Mouse (Mus musculus) liver, embryonic 12.5 days (tissue): ENCODE data around the gene Apon. TPM values are rescaled to one million over a fixed set of nuclear protein-coding genes. Genes with fewer than 3 reads are reported as not detected.
"Not testable (repeated sequence)": the region's sequence is repeated elsewhere in the genome, so short reads cannot be mapped to it uniquely, and the experiment has no call there.

Source experiments
- ATAC-seq: fragments of 200-750 bp; cut with Nextera tagmentation; 2 replicates; pipeline ENCODE4 v1.8.0; 2017; ENCODE audit warnings: moderate number of reproducible peaks, mild to moderate bottlenecking, moderate library complexity
- H3K27ac ChIP-seq: fragments of 300-500 bp; sonication (generic); 2 replicates; pipeline ENCODE4 v1.5.1; 2016; ENCODE audit warnings: mild to moderate bottlenecking
- H3K27me3 ChIP-seq: fragments of 300-500 bp; sonication (generic); replicated peaks from 2 replicates; pipeline ENCODE4 v1.6.1; 2016; ENCODE audit warnings: mild to moderate bottlenecking, moderate library complexity
- H3K36me3 ChIP-seq: fragments of 300-500 bp; sonication (generic); 2 replicates; pipeline ENCODE4 v1.6.1; 2016; ENCODE audit warnings: mild to moderate bottlenecking, moderate library complexity
- H3K4me1 ChIP-seq: fragments of 300-500 bp; sonication (generic); 2 replicates; pipeline ENCODE4 v1.6.1; 2016
- H3K4me2 ChIP-seq: fragments of 300-500 bp; sonication (generic); 2 replicates; pipeline ENCODE4 v1.6.1; 2016; ENCODE audit warnings: mild to moderate bottlenecking, moderate library complexity
- H3K4me3 ChIP-seq: fragments of 300-500 bp; sonication (generic); 2 replicates; pipeline ENCODE4 v1.5.1; 2016; ENCODE audit warnings: mild to moderate bottlenecking, moderate library complexity
- H3K9ac ChIP-seq: fragments of 300-500 bp; sonication (generic); 2 replicates; pipeline ENCODE4 v1.6.1; 2016; ENCODE audit warnings: mild to moderate bottlenecking, moderate library complexity
- H3K9me3 ChIP-seq: fragments of 300-500 bp; sonication (generic); replicated peaks from 2 replicates; pipeline ENCODE4 v1.6.1; 2016; ENCODE audit warnings: mild to moderate bottlenecking, moderate library complexity
- WGBS: fragments of 180-500 bp; shearing (Covaris S2); methylation state at CpG from one replicate; pipeline ENCODE4 v1.1.7; 2016; ENCODE audit not compliant: insufficient replicate concordance; 5-methylcytosine and 5-hydroxymethylcytosine counted together
- polyA plus RNA-seq: library from polyadenylated mRNA; unstranded; fragments of >200 nt; fragmentation: Nextera tagmentation; extraction: Ambion mirVana; gene quantifications from 2 replicates; pipeline ENCODE4 v1.2.1, GENCODE M21; 2016

Gene Apon
- polyA plus RNA-seq, 1 experiment from 2014 or later = 0.51 TPM

DNA sequence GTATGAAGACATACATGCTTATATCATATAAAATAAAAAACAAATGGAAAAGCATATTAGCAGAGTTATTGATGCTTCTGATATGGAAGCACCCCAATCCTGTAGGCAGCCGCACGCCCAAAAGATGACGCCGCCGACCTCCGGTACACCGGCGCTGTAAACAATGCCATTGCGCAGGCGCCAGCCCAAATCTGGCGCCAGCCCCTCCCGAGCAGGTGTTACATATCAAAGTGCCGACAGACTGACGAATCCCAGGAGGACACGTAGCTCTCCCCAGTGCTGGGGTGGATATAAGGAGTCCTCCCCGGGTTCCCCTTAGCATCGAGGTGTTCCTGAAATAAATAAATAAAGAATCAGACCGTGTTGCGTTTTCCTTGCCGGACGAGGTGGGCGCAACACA, 8.4 kb downstream of the Apon start:
- no peak overlapping the region for H3K9ac ChIP-seq
- H3K9me3 ChIP-seq = no peaks in the 10 kb centered on the region
- H3K36me3 ChIP-seq = no peaks in the 10 kb centered on the region
- H3K4me2 ChIP-seq = no peak overlapping the region
- no peak overlapping the region for H3K4me3 ChIP-seq
- H3K27ac ChIP-seq = no peak overlapping the region
- H3K27me3 ChIP-seq = no peaks in the 10 kb centered on the region
- peaks cover 9% of the 10 kb centered on the region; the same call in 1 of the 2 replicates for H3K4me1 ChIP-seq
- WGBS = 76% methylated on average over 22 of the region's 22 CpGs
- ATAC-seq = no peak

DNA sequence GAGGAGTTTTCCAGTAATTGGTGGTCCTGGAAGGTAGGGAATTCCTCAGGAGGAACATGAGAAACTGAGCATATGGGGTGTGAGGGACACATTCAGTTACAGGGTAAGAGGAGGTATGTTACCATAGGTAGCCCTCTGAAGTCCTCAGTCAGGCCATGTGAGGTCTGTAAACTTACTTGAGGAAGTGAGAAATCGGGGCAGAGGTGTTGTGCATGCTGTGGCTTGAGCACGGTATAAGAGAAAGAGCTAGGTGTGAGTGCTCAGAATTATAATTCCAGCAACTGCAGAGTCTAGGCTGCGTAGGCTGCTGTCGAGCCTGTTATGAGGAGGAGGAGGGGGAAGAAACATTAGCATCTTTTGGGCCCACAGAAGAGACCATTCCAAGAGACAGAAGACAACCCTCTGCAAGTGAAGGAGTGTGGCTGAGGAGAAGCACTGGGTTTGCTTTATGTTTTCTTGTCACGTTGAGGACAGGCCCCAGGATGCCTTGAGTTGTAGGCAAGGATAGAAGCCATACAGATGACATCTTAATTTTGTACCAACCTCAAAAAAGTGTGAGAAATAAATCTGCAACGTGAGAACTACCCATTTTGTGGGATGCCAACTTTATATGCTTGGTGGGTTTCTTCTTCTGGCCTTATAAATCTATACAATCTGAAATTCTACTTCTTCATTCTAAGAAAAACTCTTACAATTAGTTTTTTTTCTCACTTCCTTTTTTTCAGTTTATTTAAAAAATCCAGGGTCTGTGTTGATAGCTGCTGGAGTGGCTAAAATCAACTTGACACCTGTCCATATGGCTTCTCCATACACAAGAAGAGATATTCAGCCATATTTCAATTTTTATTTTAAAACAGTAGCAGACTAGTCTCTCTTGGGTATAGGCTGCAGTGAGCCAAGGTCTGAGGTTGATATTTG, 9.8 kb downstream of the Apon start:
- Histone ChIP-seq H3K4me2 (no peak overlapping the region), H3K4me1 (peaks cover 9% of the 10 kb centered on the region; the same call in 1 of the 2 replicates), H3K4me3 (no peak overlapping the region), H3K9me3 (no peaks in the 10 kb centered on the region), H3K27me3 (no peaks in the 10 kb centered on the region), H3K9ac (no peak overlapping the region), H3K27ac (no peak overlapping the region), H3K36me3 (no peaks in the 10 kb centered on the region)
- ATAC-seq = no peak
- 68% methylated on average over 6 of the region's 6 CpGs for WGBS

DNA sequence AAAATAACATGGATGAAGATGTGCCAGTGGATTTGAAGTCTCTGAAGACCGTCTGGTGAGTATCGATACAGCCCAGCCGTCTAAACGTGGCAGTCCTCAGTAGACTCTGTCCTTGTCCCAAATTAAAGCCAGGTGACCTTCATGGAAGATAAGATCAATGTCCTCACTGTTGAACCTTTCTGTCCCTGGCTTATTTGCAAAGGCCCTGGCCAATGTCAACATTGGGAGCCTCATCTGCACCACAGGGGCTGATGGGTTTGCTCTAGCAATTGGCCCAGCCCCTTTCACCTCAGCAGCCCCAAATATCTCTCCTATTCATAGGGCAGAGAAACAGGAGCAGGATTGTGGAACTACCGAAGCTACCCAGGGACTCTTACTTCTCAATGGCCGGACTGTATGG, 14.5 kb downstream of the Apon start, which contains the start of gene Apof:
Gene Apof (plus strand): TSS at position 301 of the 400 bp plus-strand sequence.
- Histone ChIP-seq H3K4me1 (peaks cover 26% of the 10 kb centered on the region), H3K4me2 (peak within 1 kb of the TSS; percentile 73), H3K4me3 (peak within 1 kb of the TSS; percentile 86; the same call in 1 of the 2 replicates), H3K36me3 (peaks cover 3% of the 10 kb centered on the region; the same call in 1 of the 2 replicates), H3K9me3 (no peaks in the 10 kb centered on the region), H3K27ac (peak within 1 kb of the TSS; percentile 60), H3K27me3 (no peaks in the 10 kb centered on the region), H3K9ac (no peak within 1 kb of the TSS)
- ATAC-seq = no peak
- WGBS = 70% methylated on average over 6 of the region's 6 CpGs

DNA sequence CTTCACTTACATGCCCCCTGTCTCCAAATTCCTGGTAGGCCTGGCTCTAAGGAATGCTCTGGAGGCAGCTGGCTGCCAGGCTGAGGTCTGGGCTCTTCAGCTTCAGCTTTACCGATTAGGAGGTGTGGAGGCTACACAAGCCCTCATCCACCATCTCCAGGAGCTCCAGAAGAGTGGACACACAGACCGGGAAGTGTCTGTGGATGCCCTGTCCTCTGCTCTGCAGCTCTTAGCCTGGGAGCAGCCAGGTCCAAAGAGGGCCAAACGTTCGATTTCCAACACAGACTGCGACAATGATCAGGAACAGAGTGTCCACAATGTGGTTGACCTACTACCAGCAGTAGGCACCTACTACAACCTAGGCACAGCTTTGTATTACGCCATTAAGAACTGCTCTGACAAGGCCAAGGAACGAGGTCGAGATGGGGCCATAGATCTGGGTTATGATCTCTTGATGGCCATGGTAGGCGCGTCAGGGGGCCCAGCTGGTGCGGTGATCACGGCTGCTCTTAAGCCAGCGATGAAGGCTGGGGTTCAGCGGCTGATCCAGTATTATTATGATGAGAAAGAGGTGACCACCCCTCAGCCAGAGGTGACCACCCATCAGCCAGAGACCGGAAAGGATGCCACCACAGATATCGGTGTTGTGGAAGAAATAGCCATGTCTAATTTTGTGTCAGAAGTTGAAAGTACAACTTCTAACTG, 15.5 kb downstream of the Apon start:
- Histone ChIP-seq H3K27me3 (no peaks in the 10 kb centered on the region), H3K4me1 (peaks cover 26% of the 10 kb centered on the region)
- ATAC-seq = no peak

DNA sequence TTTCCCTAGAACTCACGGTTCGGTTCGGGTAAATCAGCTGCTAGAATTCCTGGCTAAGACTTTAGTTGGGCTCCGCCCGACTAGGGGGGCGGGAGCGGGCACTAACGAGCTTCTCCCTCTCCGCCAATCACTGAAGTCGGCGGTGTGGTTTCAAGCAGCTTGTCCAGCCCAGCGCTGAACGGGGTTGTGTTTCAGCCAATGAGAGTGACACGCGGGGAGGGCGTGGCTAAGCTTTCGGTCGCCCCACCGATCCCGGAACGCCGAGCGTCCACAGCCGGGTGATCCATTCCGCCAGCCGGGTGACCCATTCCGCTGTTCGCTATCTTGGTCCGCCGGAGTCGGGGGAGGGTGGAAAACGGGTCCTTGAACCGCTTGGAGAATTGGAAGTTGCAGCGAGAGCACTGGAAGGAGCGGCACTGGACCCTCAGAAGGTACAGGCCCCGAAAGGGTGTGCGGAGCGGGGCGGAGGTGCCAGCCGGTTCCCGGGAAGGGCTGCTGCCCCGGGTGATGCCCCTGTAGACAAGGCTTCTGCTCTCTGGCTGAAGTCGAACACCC, 16.5 kb downstream of the Apon start, which contains the start of gene Stat2:
Gene Stat2 (plus strand): TSS at position 273 of the 555 bp plus-strand sequence.
- ATAC-seq = peak; percentile 98
- Histone ChIP-seq H3K9me3 (no peaks in the 10 kb centered on the region), H3K4me3 (peak within 1 kb of the TSS; percentile 86), H3K4me2 (peak within 1 kb of the TSS; percentile 73), H3K27ac (peak within 1 kb of the TSS; percentile 82), H3K9ac (peak within 1 kb of the TSS; percentile 88), H3K36me3 (peaks cover 6% of the 10 kb centered on the region), H3K4me1 (peaks cover 31% of the 10 kb centered on the region), H3K27me3 (no peaks in the 10 kb centered on the region)
- WGBS = under 1% methylated on average over 43 of the region's 43 CpGs

More for the DNA sequence above, 15.5 kb downstream of the Apon start:
- Histone ChIP-seq H3K27ac (peak overlapping the region; percentile 58), H3K9ac (peak overlapping the region; percentile 69), H3K4me2 (peak overlapping the region; percentile 73), H3K4me3 (peak overlapping the region; percentile 86), H3K36me3 (peaks cover 3% of the 10 kb centered on the region; the same call in 1 of the 2 replicates), H3K9me3 (no peaks in the 10 kb centered on the region)
- 79% methylated on average over 16 of the region's 16 CpGs for WGBS

DNA sequence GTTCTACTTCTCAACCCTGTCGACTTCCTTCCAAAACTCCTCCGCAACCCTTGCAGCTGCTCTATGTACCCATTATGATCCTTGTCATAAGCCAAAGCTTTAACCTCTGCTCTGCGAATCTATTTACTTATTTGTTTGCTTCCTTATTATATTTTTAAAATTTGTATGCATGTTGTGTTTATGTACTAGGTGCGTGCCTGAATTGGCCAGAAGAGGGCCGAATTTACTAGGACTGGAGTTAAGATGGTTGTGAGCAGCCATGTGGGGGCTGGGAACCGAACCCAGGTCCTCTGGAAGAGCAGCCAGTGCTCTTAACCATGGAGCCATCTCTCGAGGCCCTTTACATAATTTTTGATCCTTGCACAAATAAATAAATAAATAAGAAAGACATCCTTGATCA, 17.0 kb downstream of the Apon start:
- no peak for ATAC-seq
- peaks cover 31% of the 10 kb centered on the region for H3K4me1 ChIP-seq
- H3K27ac ChIP-seq = peak overlapping the region; percentile 82
- peak overlapping the region; percentile 88 for H3K9ac ChIP-seq
- H3K36me3 ChIP-seq = peaks cover 6% of the 10 kb centered on the region
- H3K4me2 ChIP-seq = peak overlapping the region; percentile 73
- no peaks in the 10 kb centered on the region for H3K27me3 ChIP-seq
- H3K9me3 ChIP-seq = no peaks in the 10 kb centered on the region
- WGBS = 32% methylated on average over 7 of the region's 7 CpGs
- H3K4me3 ChIP-seq = peak overlapping the region; percentile 86

DNA sequence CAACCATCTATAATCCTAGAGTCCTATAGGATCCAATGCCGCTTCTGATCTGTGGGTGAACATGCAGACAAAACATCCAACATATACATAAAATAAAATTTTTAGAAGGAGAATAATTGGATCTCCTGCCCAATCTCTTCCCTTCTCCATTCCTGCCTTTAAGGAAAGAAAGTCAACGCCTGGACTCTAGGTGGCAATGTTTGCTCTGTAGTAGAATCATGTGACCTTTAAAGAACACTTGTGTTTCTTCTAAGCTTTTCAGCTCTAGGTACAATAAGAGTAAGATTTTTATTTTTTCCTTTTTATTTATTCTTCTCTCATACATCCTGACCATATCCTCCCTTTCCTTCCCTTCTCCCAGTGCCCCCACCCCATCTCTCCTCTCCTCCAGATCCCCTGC, 18.0 kb downstream of the Apon start:
- ATAC-seq = no peak
- H3K9ac ChIP-seq = no peak overlapping the region
- H3K27ac ChIP-seq = no peak overlapping the region
- no peak overlapping the region for H3K4me2 ChIP-seq
- peaks cover 31% of the 10 kb centered on the region for H3K4me1 ChIP-seq
- no peaks in the 10 kb centered on the region for H3K9me3 ChIP-seq
- no peaks in the 10 kb centered on the region for H3K27me3 ChIP-seq
- whole genome bisulfite sequencing = 65% methylated on average over 2 of the region's 2 CpGs
- peaks cover 13% of the 10 kb centered on the region for H3K36me3 ChIP-seq
- no peak overlapping the region for H3K4me3 ChIP-seq

DNA sequence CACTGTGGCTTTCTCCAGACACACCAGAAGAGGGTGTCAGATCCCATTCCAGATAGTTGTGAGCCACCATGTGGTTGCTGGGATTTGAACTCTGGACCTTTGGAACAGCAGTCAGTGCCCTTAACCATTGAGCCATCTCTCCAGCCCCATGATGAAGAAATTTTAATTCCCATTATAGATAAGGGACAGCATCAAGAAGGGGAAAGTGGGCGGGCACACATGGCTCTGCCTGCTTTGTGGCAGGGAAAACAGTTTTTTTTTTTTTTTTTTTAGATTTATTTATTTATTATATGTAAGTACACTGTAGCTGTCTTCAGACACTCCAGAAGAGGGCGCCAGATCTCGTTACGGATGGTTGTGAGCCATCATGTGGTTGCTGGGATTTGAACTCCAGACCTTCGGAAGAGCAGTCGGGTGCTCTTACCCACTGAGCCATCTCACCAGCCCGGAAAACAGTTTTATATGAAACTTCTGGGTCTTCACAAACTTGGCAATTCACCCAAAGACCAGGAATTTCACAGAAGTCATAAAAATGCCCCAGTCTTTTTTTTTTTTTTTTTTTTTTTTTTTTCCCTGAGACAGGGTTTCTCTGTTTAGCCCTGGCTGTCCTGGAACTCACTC, 19.0 kb downstream of the Apon start:
- H3K36me3 ChIP-seq = peaks cover 23% of the 10 kb centered on the region
- H3K27ac ChIP-seq = not testable (repeated sequence)
- WGBS = 78% methylated on average over 6 of the region's 7 CpGs

DNA sequence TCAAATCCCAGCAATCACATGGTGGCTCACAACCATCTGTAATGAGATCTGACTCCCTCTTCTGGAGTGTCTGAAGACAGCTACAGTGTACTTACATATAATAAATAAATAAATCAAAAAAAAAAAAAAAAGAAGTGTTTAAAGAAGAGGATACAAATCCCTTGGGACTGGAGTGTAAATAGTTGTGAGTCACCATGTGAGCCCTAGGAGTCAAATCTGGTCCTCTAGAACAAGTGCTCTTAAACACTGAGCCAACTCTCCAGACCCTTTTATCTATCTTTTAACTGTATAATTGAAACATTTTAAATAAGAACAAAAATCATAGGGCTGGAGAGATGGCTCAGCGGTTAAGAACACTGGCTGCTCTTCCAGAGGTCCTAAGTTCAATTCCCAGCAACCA, 21.5 kb downstream of the Apon start:
- 87% methylated on average over 1 of the region's 1 CpGs for WGBS
- not testable (repeated sequence) for ATAC-seq, H3K9ac ChIP-seq, H3K9me3 ChIP-seq, H3K27me3 ChIP-seq, H3K4me2 ChIP-seq, H3K27ac ChIP-seq, H3K4me3 ChIP-seq
- Histone ChIP-seq H3K36me3 (peaks cover 46% of the 10 kb centered on the region), H3K4me1 (peaks cover 22% of the 10 kb centered on the region)

More for the DNA sequence above, 19.0 kb downstream of the Apon start:
- H3K9me3 ChIP-seq, H3K27me3 ChIP-seq, H3K4me3 ChIP-seq, H3K4me2 ChIP-seq, H3K9ac ChIP-seq, ATAC-seq: not testable (repeated sequence)
- peaks cover 31% of the 10 kb centered on the region for H3K4me1 ChIP-seq

DNA sequence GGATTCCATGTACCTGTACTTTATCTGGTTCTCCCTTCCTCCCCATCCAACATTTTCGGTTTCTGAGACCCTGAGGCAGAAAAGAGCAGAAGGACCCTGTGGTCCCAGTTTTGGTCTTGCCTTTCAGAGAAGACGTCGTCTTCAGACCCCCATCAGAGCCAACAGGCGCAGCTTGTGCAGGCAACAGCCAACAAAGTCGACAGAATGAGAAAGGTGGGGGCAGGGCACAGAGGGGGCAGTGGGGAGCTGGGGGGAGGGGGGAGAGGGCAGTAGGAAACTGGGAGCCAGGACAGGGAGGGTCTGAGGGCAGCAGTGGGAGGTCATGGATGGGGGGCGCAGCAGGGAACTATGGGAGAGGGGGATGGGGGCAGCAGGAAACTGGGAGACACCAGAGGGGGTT, 24.3 kb downstream of the Apon start:
- Histone ChIP-seq H3K36me3 (peaks cover 71% of the 10 kb centered on the region), H3K4me1 (peaks cover 5% of the 10 kb centered on the region; the same call in 1 of the 2 replicates), H3K27ac (no peak overlapping the region), H3K9me3 (no peaks in the 10 kb centered on the region), H3K27me3 (no peaks in the 10 kb centered on the region), H3K9ac (no peak overlapping the region), H3K4me3 (no peak overlapping the region), H3K4me2 (no peak overlapping the region)
- no peak for ATAC-seq
- WGBS = 72% methylated on average over 6 of the region's 6 CpGs

DNA sequence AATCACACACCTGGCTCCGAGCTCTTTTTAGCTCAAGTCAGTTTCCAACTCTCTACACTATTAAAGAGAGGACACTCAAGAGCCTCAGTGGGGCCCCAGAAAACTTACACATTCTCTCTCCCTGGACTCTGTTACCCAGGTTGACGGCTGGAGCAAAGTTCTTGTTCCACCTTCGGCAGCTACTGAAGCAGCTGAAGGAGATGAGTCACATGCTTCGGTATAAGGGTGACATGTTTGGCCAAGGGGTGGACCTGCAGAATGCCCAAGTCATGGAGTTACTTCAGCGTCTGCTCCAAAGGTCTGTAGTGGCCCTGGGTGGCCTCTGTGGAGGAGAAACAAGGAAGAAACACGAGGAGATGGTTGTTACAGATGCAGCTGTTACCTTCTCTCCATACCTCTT, 27.0 kb downstream of the Apon start:
- H3K27ac ChIP-seq = no peak overlapping the region
- 70% methylated on average over 6 of the region's 6 CpGs for WGBS
- H3K36me3 ChIP-seq = peaks cover 93% of the 10 kb centered on the region

More for the DNA sequence above, 27.0 kb downstream of the Apon start:
- H3K4me1 ChIP-seq = no peaks in the 10 kb centered on the region
- no peak overlapping the region for H3K9ac ChIP-seq
- ATAC-seq = no peak
- H3K4me3 ChIP-seq = no peak overlapping the region
- H3K27me3 ChIP-seq = no peaks in the 10 kb centered on the region
- no peak overlapping the region for H3K4me2 ChIP-seq
- no peaks in the 10 kb centered on the region for H3K9me3 ChIP-seq
